Mouse (Mus musculus) c-Kit-positive CD71-positive TER-119-negative erythroid progenitor cells, embryonic 14.5 days (primary cell): Measurements from ENCODE around the gene Spo11.
A peak's percentile ranks its signal among the peaks of the same experiment; 100 is the strongest.

Experiments used
- DNase-seq: peaks from one replicate; pipeline ENCODE4 v3.0.0-alpha.2; 2013; ENCODE audit warnings: low read depth

Gene Spo11

GRCm38 (mm10) chr2:173003737-173004136 is 26.2 kb downstream of the Spo11 start:
- DNase-seq: no peak

GRCm38 (mm10) chr2:173010220-173010717 is 32.8 kb downstream of the Spo11 start:
- DNase-seq: no peak

- DNase-seq: no peak
Measured at GRCm38 (mm10) chr2:173011440-173011839, 33.9 kb downstream of the Spo11 start.

- no peak for DNase-seq
Measured at GRCm38 (mm10) chr2:173014741-173015287, 37.3 kb downstream of the Spo11 start.

- DNase-seq: no peak
Measured at GRCm38 (mm10) chr2:173017940-173018339, 40.4 kb downstream of the Spo11 start.

- DNase-seq: no peak
Measured at GRCm38 (mm10) chr2:173018618-173019017, 41.1 kb downstream of the Spo11 start.

GRCm38 (mm10) chr2:173019322-173019721 is 41.8 kb downstream of the Spo11 start:
- DNase-seq: no peak

GRCm38 (mm10) chr2:173019790-173020189 is 42.3 kb downstream of the Spo11 start:
- DNase-seq: peak; percentile 82

- no peak for DNase-seq
Measured at GRCm38 (mm10) chr2:173020430-173020829, 42.9 kb downstream of the Spo11 start, which contains the start of gene Rbm38. Gene Rbm38 (plus strand): TSS chr2:173020498.

- peak; percentile 83 for DNase-seq
Measured at GRCm38 (mm10) chr2:173021633-173022055, 44.1 kb downstream of the Spo11 start.

GRCm38 (mm10) chr2:173022056-173022681 is 44.7 kb downstream of the Spo11 start:
- no peak for DNase-seq

GRCm38 (mm10) chr2:173022813-173023212 is 45.3 kb downstream of the Spo11 start:
- no peak for DNase-seq

GRCm38 (mm10) chr2:173023371-173023851 is 45.9 kb downstream of the Spo11 start:
- no peak for DNase-seq

- no peak for DNase-seq
Measured at GRCm38 (mm10) chr2:173023966-173024365, 46.5 kb downstream of the Spo11 start.

- no peak for DNase-seq
Measured at GRCm38 (mm10) chr2:173024392-173024791, 46.9 kb downstream of the Spo11 start.

GRCm38 (mm10) chr2:173024938-173025337 is 47.4 kb downstream of the Spo11 start:
- no peak for DNase-seq

- no peak for DNase-seq
Measured at GRCm38 (mm10) chr2:173026286-173026685, 48.8 kb downstream of the Spo11 start.

- no peak for DNase-seq
Measured at GRCm38 (mm10) chr2:173026688-173027131, 49.2 kb downstream of the Spo11 start.

- no peak for DNase-seq
Measured at GRCm38 (mm10) chr2:173027169-173027823, 49.8 kb downstream of the Spo11 start.

- DNase-seq: no peak
Measured at GRCm38 (mm10) chr2:173027824-173028495, 50.5 kb downstream of the Spo11 start.

GRCm38 (mm10) chr2:173028508-173029031 is 51.1 kb downstream of the Spo11 start:
- no peak for DNase-seq
